ENCODE assay signal across 13 mouse cellular contexts in the genomic region with DNA sequence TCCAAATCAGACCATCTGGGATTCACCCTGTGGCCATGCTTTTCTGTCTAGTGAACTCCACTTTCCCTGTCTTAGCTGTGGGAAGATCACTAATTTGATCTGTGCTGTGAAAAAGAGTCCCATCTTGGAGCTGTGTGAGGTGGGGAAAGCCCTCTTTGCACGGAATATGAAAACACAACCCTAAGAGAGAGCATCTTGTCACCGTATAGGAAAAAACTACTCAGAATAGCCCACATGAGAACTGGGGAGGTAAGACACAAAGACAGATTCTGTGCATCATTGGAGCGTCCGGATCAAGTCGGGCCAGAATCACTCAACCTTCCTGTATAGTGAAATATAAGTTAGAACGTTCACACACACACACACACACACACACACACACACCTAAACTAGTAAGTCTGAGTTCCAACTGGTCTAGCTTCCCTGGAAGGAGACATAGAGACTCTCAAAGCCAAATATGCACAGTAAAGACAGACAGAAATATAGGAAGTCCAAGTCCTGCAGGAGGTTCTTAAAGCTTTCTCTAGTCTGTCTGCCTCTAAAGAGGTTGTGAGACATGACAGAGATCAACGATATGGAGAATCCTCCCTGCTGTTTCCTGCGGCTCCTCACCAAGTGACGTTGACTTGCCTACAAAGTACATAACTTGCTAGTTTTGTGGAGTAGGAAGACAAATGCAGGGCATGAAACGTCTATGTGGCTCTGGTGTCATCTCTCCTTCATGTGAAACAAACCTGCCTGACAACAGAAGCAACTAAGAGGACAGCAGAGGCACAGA.
"Had no signal": no experiment of that assay in that cellular context is flagged by ENCODE, and none has a peak within 500 bp of the region (broad histone marks: within the 10 kb centered on the region; RNA-seq: fewer than 3 reads in every experiment).

No protein-coding gene starts in this region.

- H3K4me3 ChIP-seq: limb, embryonic 13.5 days; liver, embryonic 15.5 days; midbrain, embryonic 15.5 days had no signal

- H3K9ac ChIP-seq: limb, embryonic 13.5 days; liver, embryonic 15.5 days; lung, embryonic 14.5 days; midbrain, embryonic 15.5 days had no signal

- DNase-seq: kidney, adult 11 months; kidney, adult 9 months; kidney, postnatal 36 days; left cerebral cortex, postnatal 4 days; lung, embryonic 14.5 days; lung, postnatal 10 days; right cerebral cortex, postnatal 14 days had no signal

- ATAC-seq: midbrain, embryonic 15.5 days had no signal

- H3K9me3 ChIP-seq: limb, embryonic 13.5 days; liver, embryonic 15.5 days; midbrain, embryonic 15.5 days had no signal

- H3K27ac ChIP-seq: kidney, postnatal 0 days; limb, embryonic 13.5 days; liver, embryonic 15.5 days; midbrain, embryonic 15.5 days had no signal

- H3K36me3 ChIP-seq: limb, embryonic 13.5 days; liver, embryonic 15.5 days; midbrain, embryonic 15.5 days had no signal

- H3K27me3 ChIP-seq: megakaryocyte, embryonic 14.5 days; midbrain, embryonic 15.5 days had no signal

- H3K4me2 ChIP-seq: limb, embryonic 13.5 days; liver, embryonic 15.5 days; lung, embryonic 14.5 days; midbrain, embryonic 11.5 days; midbrain, embryonic 15.5 days had no signal
